Mouse (Mus musculus) thymus, adult 2 months (tissue): ENCODE measurements around the gene Sh3rf1.

Experiments used
- CTCF ChIP-seq: fragments of 200-500 bp; IDR thresholded peaks from 2 replicates; pipeline ENCODE4 v1.5.1; 2012; ENCODE audit warnings: mild to moderate bottlenecking, control low read depth, low read length, moderate library complexity, borderline replicate concordance; ENCODE audit not compliant: control insufficient read depth, poor library complexity, insufficient read depth; ENCODE audit errors: extremely low read depth
- POLR2A ChIP-seq: fragments of 200-500 bp; IDR thresholded peaks from 2 replicates; pipeline ENCODE4 v1.6.1; 2012; ENCODE audit warnings: mild to moderate bottlenecking, low read length, control low read depth, moderate library complexity; ENCODE audit not compliant: control insufficient read depth, poor library complexity, insufficient read depth; ENCODE audit errors: extremely low read depth

GRCm38 (mm10) chr8:61206876-61207275 lies 16.8 kb upstream of the Sh3rf1 start:
- TF ChIP-seq CTCF = no peak
- no peak for TF ChIP-seq POLR2A
